11 mouse cellular contexts compared by ENCODE assay signal in genomic region chr1:182149966-182150365, GRCm38 (mm10). TPM values are rescaled to one million over a fixed set of nuclear protein-coding genes. Genes with fewer than 3 reads are reported as not detected.
DNase-seq lines count a peak whose midpoint lies in the region; TF ChIP-seq lines count a peak whose summit lies in the region.
"Had no signal": no experiment of that assay in that cellular context is flagged by ENCODE, and none has a peak within 500 bp of the region (broad histone marks: within the 10 kb centered on the region; RNA-seq: fewer than 3 reads in every experiment).

No protein-coding gene starts in this region.

- no peak overlapping the region for H3K27ac ChIP-seq in cortical plate, adult 2 months (ENCODE audit: insufficient read depth, low read length)

- WGBS in lung, adult 2 months = 90% methylated on average over 2 of the region's 2 CpGs

- TF ChIP-seq POLR2A in lung, adult 2 months (IDR thresholded peaks at IDR 0.05; ENCODE audit: borderline replicate concordance, extremely low read depth, low read depth, low read length) = no peak
- TF ChIP-seq POLR2A in cortical plate, adult 2 months (IDR thresholded peaks at IDR 0.05; ENCODE audit: extremely low read depth, insufficient read depth, low read length) = no peak

- no peaks in the 10 kb centered on the region for H3K4me1 ChIP-seq in lung, adult 2 months (ENCODE audit: control insufficient read depth, insufficient read depth, low read length)
- H3K4me1 ChIP-seq in cortical plate, adult 2 months (ENCODE audit: control insufficient read depth, insufficient read depth, low read length) = no peaks in the 10 kb centered on the region

- no peak overlapping the region for H3K4me3 ChIP-seq in lung, adult 2 months (replicated peaks; ENCODE audit: extremely low read depth, low read depth, low read length)
- no peak overlapping the region for H3K4me3 ChIP-seq in cortical plate, adult 2 months (ENCODE audit: insufficient read depth, low read length)

- no peak for DNase-seq in lung, adult 2 months
- DNase-seq in lung, postnatal 4 days = no peak
- DNase-seq in MEL-GATA-1-ER (ENCODE audit: extremely low read depth, low read depth) = peak; percentile 56
- peak; percentile 69 for DNase-seq in thymus, postnatal 0 days (ENCODE audit: low spot score)
- no peak for DNase-seq in ovary, postnatal 14 days (ENCODE audit: low spot score)
- DNase-seq in adrenal gland, adult 2 months = no peak
- DNase-seq: cerebellum, adult 8-10 months had no signal

- TF ChIP-seq CTCF in lung, adult 2 months (IDR thresholded peaks at IDR 0.05; ENCODE audit: insufficient read depth, low read length) = peak; percentile 40
- TF ChIP-seq CTCF in cortical plate, adult 2 months (IDR thresholded peaks at IDR 0.05; ENCODE audit: extremely low read depth, insufficient read depth, low read length) = 0 out of 2 replicates have a peak, but pooled peaks have one; percentile 23

RNA-seq across cellular contexts. Expression of gene Vmn1r1, which starts 14.3 kb away (rescaled TPM):
- not detected in 2 replicates for polyA plus RNA-seq in lung, adult 2 months (2012; rRNA removed)
- not detected in 2 replicates for polyA plus RNA-seq in cortical plate, adult 2 months (2012; rRNA removed)
- polyA plus RNA-seq in thymus, postnatal 0 days (2015; fragmentation: Nextera tagmentation; extraction: Ambion mirVana) = not detected in 2 replicates
- total RNA-seq in adrenal gland, adult 2 months (2021) = not detected
- polyA plus RNA-seq in adrenal gland, adult 2 months (2012; rRNA removed) = not detected in 2 replicates
- total RNA-seq: heart, adult 8-10 months; layer of hippocampus, postnatal 14 days had no signal
- polyA plus RNA-seq: small intestine, adult 2 months had no signal

RNA-seq across cellular contexts. Expression of gene Srp9, which starts 25.4 kb away (rescaled TPM):
- 26.8 and 33.9 TPM in 2 replicates for polyA plus RNA-seq in lung, adult 2 months (2012; rRNA removed)
- 112 and 115 TPM in 2 replicates for polyA plus RNA-seq in cortical plate, adult 2 months (2012; rRNA removed)
- polyA plus RNA-seq in thymus, postnatal 0 days (2015; fragmentation: Nextera tagmentation; extraction: Ambion mirVana) = 274 and 279 TPM in 2 replicates
- total RNA-seq in adrenal gland, adult 2 months (2021) = 10 to 100 TPM; 46.4 to 64.9 TPM
- polyA plus RNA-seq in adrenal gland, adult 2 months (2012; rRNA removed) = 22.7 and 29.6 TPM in 2 replicates

Comparison
In these comparisons a context has a peak if more than half of its experiments do, and no peak if none do; other contexts are left out.
1. DNase-seq: peak in MEL-GATA-1-ER (single experiment) and thymus, postnatal 0 days (single experiment); none in lung, adult 2 months (single experiment), lung, postnatal 4 days (0 of 2), ovary, postnatal 14 days (single experiment) and adrenal gland, adult 2 months (single experiment).